Mouse (Mus musculus) embryonic facial prominence, embryonic 14.5 days (tissue): ENCODE data around the gene Tmem131l. TPM values are rescaled to one million over a fixed set of nuclear protein-coding genes. Genes with fewer than 3 reads are reported as not detected.
A peak's percentile ranks its signal among the peaks of the same experiment; 100 is the strongest.

Experiments
- ATAC-seq: fragments of 200-750 bp; cut with Nextera tagmentation; 2 replicates; pipeline ENCODE4 v1.8.0; 2017; ENCODE audit warnings: low read depth, moderate number of reproducible peaks, moderate TSS enrichment
- DNase-seq: peaks from one replicate; pipeline ENCODE4 v3.0.0-alpha.2; 2015; ENCODE audit warnings: low spot score
- H3K27ac ChIP-seq: fragments of 300-500 bp; sonication (generic); replicated peaks from 2 replicates; pipeline ENCODE4 v1.5.1; 2014; ENCODE audit warnings: low read depth, mild to moderate bottlenecking, low read length, moderate library complexity
- H3K27me3 ChIP-seq: fragments of 300-500 bp; sonication (generic); replicated peaks from 2 replicates; pipeline ENCODE4 v1.6.1; 2014; ENCODE audit warnings: low read length; ENCODE audit not compliant: control insufficient read depth, insufficient read depth
- H3K36me3 ChIP-seq: fragments of 300-500 bp; sonication (generic); 2 replicates; pipeline ENCODE4 v1.6.1; 2014; ENCODE audit warnings: low read length, mixed read lengths; ENCODE audit not compliant: control insufficient read depth, insufficient read depth
- H3K4me1 ChIP-seq: fragments of 300-500 bp; sonication (generic); 2 replicates; pipeline ENCODE4 v1.6.1; 2014; ENCODE audit warnings: antibody characterized with exemption, low read length; ENCODE audit not compliant: control insufficient read depth, insufficient read depth
- H3K4me2 ChIP-seq: fragments of 300-500 bp; sonication (generic); 2 replicates; pipeline ENCODE4 v1.6.1; 2014; ENCODE audit warnings: low read depth, mild to moderate bottlenecking, low read length, moderate library complexity, mixed read lengths
- H3K4me3 ChIP-seq: fragments of 300-500 bp; sonication (generic); 2 replicates; pipeline ENCODE4 v1.5.1; 2014; ENCODE audit warnings: low read depth, mild to moderate bottlenecking, low read length
- H3K9ac ChIP-seq: fragments of 300-500 bp; sonication (generic); 2 replicates; pipeline ENCODE4 v1.6.1; 2014; ENCODE audit warnings: low read depth, mild to moderate bottlenecking, low read length, moderate library complexity, mixed read lengths
- H3K9me3 ChIP-seq: fragments of 300-500 bp; sonication (generic); 2 replicates; pipeline ENCODE4 v1.6.1; 2016; ENCODE audit warnings: low read length; ENCODE audit not compliant: control insufficient read depth
- WGBS: fragments of 180-500 bp; shearing (Covaris S2); extraction: QIAGEN DNeasy Blood & Tissue Kit; methylation state at CpG from one replicate; pipeline ENCODE4 v1.1.7; 2014; 5-methylcytosine and 5-hydroxymethylcytosine counted together
- polyA plus RNA-seq: library from polyadenylated mRNA; unstranded; fragments of >200 nt; fragmentation: Nextera tagmentation; extraction: Ambion mirVana; gene quantifications from 2 replicates; pipeline ENCODE4 v1.2.1, GENCODE M21; 2014

Gene Tmem131l
- polyA plus RNA-seq, 1 experiment from 2014 or later: 46.5 TPM

- ATAC-seq: no peak
Observed at GRCm38 (mm10) chr3:84015484-84016016, 24.4 kb downstream of the Tmem131l start.

GRCm38 (mm10) chr3:84010995-84011663, 28.8 kb downstream of the Tmem131l start:
- ATAC-seq (no peak), DNase-seq (peak; percentile 74)
- Histone ChIP-seq H3K9ac (no peak overlapping the region), H3K36me3 (peaks cover 15% of the 10 kb centered on the region), H3K27ac (peak overlapping the region; percentile 70), H3K4me2 (no peak overlapping the region), H3K4me3 (no peak overlapping the region), H3K9me3 (peaks cover 5% of the 10 kb centered on the region; the same call in 1 of the 2 replicates), H3K27me3 (no peaks in the 10 kb centered on the region), H3K4me1 (no peaks in the 10 kb centered on the region; the same call in 1 of the 2 replicates)
- 53% methylated on average over 5 of the region's 5 CpGs for WGBS

More at GRCm38 (mm10) chr3:84015484-84016016, 24.4 kb downstream of the Tmem131l start:
- Histone ChIP-seq H3K9me3 (peaks cover 5% of the 10 kb centered on the region; the same call in 1 of the 2 replicates), H3K27me3 (no peaks in the 10 kb centered on the region), H3K27ac (no peak overlapping the region), H3K36me3 (peaks cover 16% of the 10 kb centered on the region), H3K4me2 (no peak overlapping the region), H3K4me3 (no peak overlapping the region), H3K4me1 (peaks cover under 1% of the 10 kb centered on the region), H3K9ac (no peak overlapping the region)
- 75% methylated on average over 4 of the region's 4 CpGs for WGBS
- no peak for DNase-seq

- Histone ChIP-seq H3K9me3 (no peaks in the 10 kb centered on the region), H3K36me3 (0 out of 2 replicates have a peak, but pooled peaks cover 4% of the 10 kb centered on the region), H3K4me1 (peaks cover 4% of the 10 kb centered on the region; the same call in 1 of the 2 replicates), H3K9ac (no peak overlapping the region), H3K4me2 (no peak overlapping the region), H3K4me3 (no peak overlapping the region), H3K27me3 (no peaks in the 10 kb centered on the region), H3K27ac (no peak overlapping the region)
- ATAC-seq (no peak), DNase-seq (no peak)
- WGBS: 85% methylated on average over 7 of the region's 7 CpGs
Observed at GRCm38 (mm10) chr3:84005989-84006388, 34.0 kb downstream of the Tmem131l start.

GRCm38 (mm10) chr3:84004330-84005090, 35.5 kb downstream of the Tmem131l start:
- H3K27ac ChIP-seq: 0 out of 2 replicates have a peak overlapping the region, but pooled peaks have one; percentile 36
- H3K36me3 ChIP-seq: 0 out of 2 replicates have a peak, but pooled peaks cover 4% of the 10 kb centered on the region
- H3K27me3 ChIP-seq: no peaks in the 10 kb centered on the region
- peak; percentile 79 for DNase-seq
- 0 out of 2 replicates have a peak, but pooled peaks cover 4% of the 10 kb centered on the region for H3K4me1 ChIP-seq
- H3K9me3 ChIP-seq: no peaks in the 10 kb centered on the region
- no peak overlapping the region for H3K9ac ChIP-seq
- peak; percentile 78; the same call in 1 of the 2 replicates for ATAC-seq
- 14% methylated on average over 2 of the region's 2 CpGs for WGBS
- no peak overlapping the region for H3K4me3 ChIP-seq
- H3K4me2 ChIP-seq: no peak overlapping the region

GRCm38 (mm10) chr3:84002433-84003090, 37.4 kb downstream of the Tmem131l start:
- no peak overlapping the region for H3K4me3 ChIP-seq
- ATAC-seq: no peak
- DNase-seq: no peak
- no peak overlapping the region for H3K4me2 ChIP-seq
- no peak overlapping the region for H3K9ac ChIP-seq
- H3K27ac ChIP-seq: no peak overlapping the region
- 0 out of 2 replicates have a peak, but pooled peaks cover 4% of the 10 kb centered on the region for H3K4me1 ChIP-seq
- H3K9me3 ChIP-seq: no peaks in the 10 kb centered on the region
- no peaks in the 10 kb centered on the region for H3K27me3 ChIP-seq
- WGBS: 76% methylated on average over 6 of the region's 6 CpGs
- 0 out of 2 replicates have a peak, but pooled peaks cover 4% of the 10 kb centered on the region for H3K36me3 ChIP-seq

- H3K9ac ChIP-seq: no peak overlapping the region
- no peaks in the 10 kb centered on the region for H3K9me3 ChIP-seq
- ATAC-seq (no peak), DNase-seq (no peak)
- H3K4me3 ChIP-seq: no peak overlapping the region
- peaks cover 25% of the 10 kb centered on the region for H3K4me1 ChIP-seq
- no peak overlapping the region for H3K27ac ChIP-seq
- no peaks in the 10 kb centered on the region for H3K27me3 ChIP-seq
- H3K4me2 ChIP-seq: no peak overlapping the region
- H3K36me3 ChIP-seq: 0 out of 2 replicates have a peak, but pooled peaks cover 4% of the 10 kb centered on the region
- 66% methylated on average over 5 of the region's 5 CpGs for WGBS
Observed at GRCm38 (mm10) chr3:83997563-83997962, 42.4 kb downstream of the Tmem131l start.

- WGBS: 84% methylated on average over 3 of the region's 3 CpGs
- H3K4me3 ChIP-seq: no peak overlapping the region
- ATAC-seq: no peak
- H3K27me3 ChIP-seq: no peaks in the 10 kb centered on the region
- no peak for DNase-seq
- no peak overlapping the region for H3K4me2 ChIP-seq
- H3K4me1 ChIP-seq: peaks cover 25% of the 10 kb centered on the region
- no peak overlapping the region for H3K9ac ChIP-seq
- no peak overlapping the region for H3K27ac ChIP-seq
- 0 out of 2 replicates have a peak, but pooled peaks cover 4% of the 10 kb centered on the region for H3K36me3 ChIP-seq
- H3K9me3 ChIP-seq: no peaks in the 10 kb centered on the region
Observed at GRCm38 (mm10) chr3:83997036-83997435, 42.9 kb downstream of the Tmem131l start.

GRCm38 (mm10) chr3:83996086-83996485, 43.9 kb downstream of the Tmem131l start:
- H3K4me2 ChIP-seq: no peak overlapping the region
- H3K36me3 ChIP-seq: no peaks in the 10 kb centered on the region
- WGBS: 68% methylated on average over 6 of the region's 6 CpGs
- H3K27ac ChIP-seq: no peak overlapping the region
- H3K9me3 ChIP-seq: no peaks in the 10 kb centered on the region
- no peaks in the 10 kb centered on the region for H3K27me3 ChIP-seq
- ATAC-seq (no peak), DNase-seq (no peak)
- H3K4me3 ChIP-seq: no peak overlapping the region
- peaks cover 25% of the 10 kb centered on the region for H3K4me1 ChIP-seq
- H3K9ac ChIP-seq: no peak overlapping the region
